Mouse (Mus musculus) thymus, adult 2 months (tissue): ENCODE results near the gene Chpf2. TPM values are rescaled to one million over a fixed set of nuclear protein-coding genes. Genes with fewer than 3 reads are reported as not detected.
A peak's percentile ranks its signal among the peaks of the same experiment; 100 is the strongest.

Experiments used
- DNase-seq: peaks from one replicate; pipeline ENCODE4 v3.0.0; 2021
- H3K27ac ChIP-seq: fragments of 200-500 bp; 2 replicates; pipeline ENCODE4 v1.5.1; 2012; ENCODE audit warnings: low read length, control low read depth; ENCODE audit not compliant: control insufficient read depth, insufficient read depth
- H3K27me3 ChIP-seq: fragments of 200-500 bp; 2 replicates; pipeline ENCODE4 v1.6.1; 2012; ENCODE audit warnings: mild to moderate bottlenecking, low read length, moderate library complexity, mixed read lengths; ENCODE audit not compliant: control insufficient read depth, insufficient read depth
- H3K36me3 ChIP-seq: fragments of 200-500 bp; 2 replicates; pipeline ENCODE4 v1.6.1; 2012; ENCODE audit warnings: mild to moderate bottlenecking, low read length, moderate library complexity; ENCODE audit not compliant: control insufficient read depth, insufficient read depth
- H3K4me1 ChIP-seq: fragments of 200-500 bp; replicated peaks from 2 replicates; pipeline ENCODE4 v1.6.1; 2012; ENCODE audit warnings: low read length; ENCODE audit not compliant: control insufficient read depth, insufficient read depth
- H3K4me3 ChIP-seq: fragments of 200-500 bp; 2 replicates; pipeline ENCODE4 v1.5.1; 2012; ENCODE audit warnings: mild to moderate bottlenecking, low read length, control low read depth, moderate library complexity; ENCODE audit not compliant: control insufficient read depth, insufficient read depth
- CTCF ChIP-seq: fragments of 200-500 bp; IDR thresholded peaks from 2 replicates; pipeline ENCODE4 v1.5.1; 2012; ENCODE audit warnings: mild to moderate bottlenecking, control low read depth, low read length, moderate library complexity, borderline replicate concordance; ENCODE audit not compliant: control insufficient read depth, poor library complexity, insufficient read depth; ENCODE audit errors: extremely low read depth
- POLR2A ChIP-seq: fragments of 200-500 bp; IDR thresholded peaks from 2 replicates; pipeline ENCODE4 v1.6.1; 2012; ENCODE audit warnings: mild to moderate bottlenecking, low read length, control low read depth, moderate library complexity; ENCODE audit not compliant: control insufficient read depth, poor library complexity, insufficient read depth; ENCODE audit errors: extremely low read depth
- WGBS: fragments of 180-500 bp; shearing (Covaris S2); methylation state at CpG from one replicate; pipeline ENCODE4 v1.1.7; 2018; 5-methylcytosine and 5-hydroxymethylcytosine counted together
- polyA plus RNA-seq: library from polyadenylated mRNA; depleted of rRNA; stranded (reverse); fragments of >200 nt; gene quantifications from 2 replicates; pipeline ENCODE4 v1.2.3, GENCODE M21; 2012

The Chpf2 gene
- polyA plus RNA-seq, 1 experiment, result 55.5 TPM

DNA sequence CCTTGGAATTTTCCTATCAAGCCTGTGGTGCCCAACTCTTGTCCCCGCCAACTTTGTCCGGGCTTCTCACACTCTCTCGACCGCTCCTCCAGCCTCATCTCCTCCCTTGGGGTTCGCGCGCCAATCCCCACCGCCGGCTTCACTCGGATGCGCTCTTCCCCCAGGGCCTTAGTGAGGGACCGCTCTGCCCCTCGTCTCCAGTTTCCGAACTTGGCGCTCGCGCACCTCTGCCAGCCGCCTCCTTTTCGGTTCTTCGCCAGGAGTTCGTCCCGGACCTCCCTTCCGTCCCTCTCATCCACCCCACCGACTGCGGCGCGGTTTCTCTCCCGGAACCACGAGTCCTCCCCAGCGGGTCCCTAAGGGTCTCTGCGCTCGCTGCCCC, 9.7 kb upstream of the Chpf2 start:
- 1% methylated on average over 32 of the region's 32 CpGs for WGBS
- peak overlapping the region; percentile 63 for H3K4me3 ChIP-seq
- no peak for TF ChIP-seq CTCF
- no peak for TF ChIP-seq POLR2A
- H3K36me3 ChIP-seq, result peaks cover 30% of the 10 kb centered on the region
- DNase-seq, result no peak
- peaks cover 11% of the 10 kb centered on the region for H3K4me1 ChIP-seq
- peak overlapping the region; percentile 5; the same call in 1 of the 2 replicates for H3K27ac ChIP-seq
- H3K27me3 ChIP-seq, result no peaks in the 10 kb centered on the region

DNA sequence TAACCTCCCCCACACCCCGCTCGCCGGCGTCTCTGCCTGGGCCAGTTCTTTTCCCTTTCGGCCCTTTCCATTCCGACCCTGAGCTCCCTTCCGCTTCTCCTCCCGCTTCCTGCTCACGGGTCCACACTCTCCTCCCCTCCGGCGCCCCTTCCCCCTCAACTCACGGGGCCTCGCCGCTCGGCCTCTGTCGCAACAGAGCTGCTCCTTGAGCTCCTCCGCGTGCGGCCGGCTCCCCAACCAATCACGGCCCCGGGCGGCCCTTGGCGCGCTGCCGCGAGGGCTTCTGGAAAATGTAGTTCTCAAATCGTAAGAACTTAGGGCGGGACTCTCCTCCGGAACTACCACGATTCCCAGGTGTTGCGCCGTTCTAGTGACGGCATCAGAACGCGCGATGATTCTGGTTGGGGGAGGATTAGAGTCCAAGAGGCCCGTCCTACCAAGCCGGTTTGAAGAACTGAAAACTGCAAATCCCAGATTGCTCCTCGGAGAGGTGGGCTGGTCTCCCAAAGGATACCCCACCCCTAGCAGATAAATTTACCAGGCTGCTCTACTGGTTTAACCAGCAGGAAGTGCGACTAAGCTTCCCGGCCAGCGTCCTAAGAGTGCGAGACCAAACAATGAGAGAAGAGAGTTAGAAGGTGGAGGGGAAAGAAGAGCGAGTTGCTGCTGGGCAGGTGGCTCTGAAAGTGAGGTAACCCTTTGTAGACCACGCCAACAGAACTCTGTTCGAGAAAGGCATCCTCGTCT, 9.2 kb upstream of the Chpf2 start, which contains the start of gene Abcf2:
TSS of gene Abcf2 (minus strand) at position 285 of the 747 bp plus-strand sequence.
- Histone ChIP-seq H3K27ac (peak within 1 kb of the TSS; percentile 76), H3K4me3 (peak within 1 kb of the TSS; percentile 63), H3K27me3 (no peaks in the 10 kb centered on the region), H3K4me1 (peaks cover 11% of the 10 kb centered on the region), H3K36me3 (peaks cover 24% of the 10 kb centered on the region)
- DNase-seq, result peak; percentile 99
- TF ChIP-seq POLR2A, result peak; percentile 85
- 0 out of 2 replicates have a peak, but pooled peaks have one; percentile 58 for TF ChIP-seq CTCF
- WGBS, result under 1% methylated on average over 48 of the region's 48 CpGs

DNA sequence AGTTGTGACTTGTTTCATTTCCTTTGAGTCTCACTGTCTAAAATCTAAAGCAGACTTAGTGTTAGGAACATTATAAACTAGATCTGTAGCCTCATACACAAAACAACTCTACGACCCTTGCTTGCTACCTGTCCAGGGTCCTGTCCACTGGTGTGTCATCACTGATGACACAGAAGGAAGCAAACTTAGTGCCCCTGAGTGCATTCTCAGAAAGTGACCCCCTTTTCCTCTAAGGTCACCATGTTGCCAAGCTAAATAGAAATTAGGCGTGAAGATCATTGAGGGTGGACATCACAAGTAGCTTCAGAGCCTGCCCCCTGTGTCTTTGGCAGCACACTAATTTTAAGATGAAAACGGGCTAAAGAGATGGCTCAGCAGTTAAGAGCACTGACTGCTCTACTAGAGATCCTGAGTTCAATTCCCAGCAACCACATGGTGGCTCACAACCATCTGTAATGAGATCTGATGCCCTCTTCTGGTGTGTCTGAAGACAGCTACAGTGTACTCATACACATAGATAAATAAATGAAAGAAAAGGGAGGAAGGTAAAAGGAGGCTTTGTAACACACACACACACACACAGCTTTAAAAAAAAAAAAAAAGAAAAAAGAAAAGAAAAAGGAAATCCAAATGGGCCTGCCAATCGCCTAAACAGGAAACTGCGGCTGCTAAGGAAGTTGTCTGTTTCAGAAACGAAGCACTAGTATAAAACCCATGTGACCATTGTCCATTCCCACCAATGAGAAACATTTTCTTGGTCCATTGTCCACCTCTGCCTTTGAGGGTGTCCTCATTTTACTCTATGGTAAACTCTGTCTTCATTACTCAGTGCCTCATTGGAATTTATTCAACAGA, 8.2 kb upstream of the Chpf2 start:
- no peak for DNase-seq
- WGBS, result 22% methylated on average over 6 of the region's 6 CpGs
- TF ChIP-seq CTCF (no peak), POLR2A (no peak)
- no peak overlapping the region for H3K4me3 ChIP-seq
- H3K4me1 ChIP-seq, result peaks cover 11% of the 10 kb centered on the region
- H3K27me3 ChIP-seq, result no peaks in the 10 kb centered on the region
- H3K36me3 ChIP-seq, result peaks cover 19% of the 10 kb centered on the region
- H3K27ac ChIP-seq, result no peak overlapping the region; the same call in 1 of the 2 replicates

DNA sequence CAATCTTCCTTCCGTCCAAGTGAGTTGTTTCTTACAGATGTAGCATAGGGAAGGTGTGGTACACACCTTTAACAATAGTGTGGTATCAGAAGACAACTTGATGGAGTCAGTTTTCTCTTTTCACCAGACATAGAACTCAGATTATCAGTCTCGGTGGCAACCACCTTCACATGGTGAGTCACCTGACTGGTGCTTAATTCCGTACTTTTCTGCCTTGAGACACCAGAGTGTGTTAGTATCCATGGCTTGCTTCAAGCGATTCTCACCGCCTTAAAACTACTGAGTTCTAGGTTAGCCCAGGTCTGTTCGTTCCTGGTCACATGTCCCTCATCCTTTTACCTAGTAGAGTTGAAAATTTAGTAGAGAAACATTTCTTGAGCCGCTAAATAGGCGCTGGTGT, 435 bp upstream of the Chpf2 start:
- 8% methylated on average over 8 of the region's 8 CpGs for WGBS
- no peaks in the 10 kb centered on the region for H3K27me3 ChIP-seq
- no peaks in the 10 kb centered on the region for H3K36me3 ChIP-seq
- TF ChIP-seq CTCF (no peak), POLR2A (no peak)
- peaks cover 8% of the 10 kb centered on the region for H3K4me1 ChIP-seq
- peak overlapping the region; percentile 45 for H3K27ac ChIP-seq
- peak overlapping the region; percentile 68 for H3K4me3 ChIP-seq
- DNase-seq, result no peak

DNA sequence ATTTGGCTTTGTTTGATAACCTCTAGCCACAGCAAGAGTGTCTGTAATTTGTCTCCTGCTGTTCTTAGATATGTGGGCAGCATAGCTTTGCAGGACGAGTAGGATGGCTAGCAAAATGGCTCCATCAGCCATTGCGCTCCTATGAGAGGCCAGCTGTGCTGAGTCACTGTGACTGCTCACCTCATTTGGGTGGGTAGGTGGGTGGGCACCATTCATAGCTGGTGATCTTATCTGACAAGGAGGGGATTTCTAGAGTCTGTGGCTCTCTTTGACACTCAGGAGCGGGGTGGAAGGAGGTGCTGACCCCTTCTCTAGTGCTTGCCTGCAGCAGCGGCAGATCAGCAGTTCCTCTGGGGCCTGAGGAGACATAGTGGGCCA, 648 bp downstream of the Chpf2 start:
- Histone ChIP-seq H3K27me3 (no peaks in the 10 kb centered on the region), H3K4me3 (peak overlapping the region; percentile 68), H3K27ac (no peak overlapping the region), H3K4me1 (peaks cover 8% of the 10 kb centered on the region), H3K36me3 (no peaks in the 10 kb centered on the region)
- TF ChIP-seq POLR2A (no peak), CTCF (no peak)
- DNase-seq, result no peak
- WGBS, result 5% methylated on average over 4 of the region's 4 CpGs
